Mouse (Mus musculus) sigmoid colon, adult 10 weeks (tissue): ENCODE data around the gene Aoc3. TPM values are rescaled to one million over a fixed set of nuclear protein-coding genes. Genes with fewer than 3 reads are reported as not detected.

Experiments used
- polyA plus RNA-seq: library from polyadenylated mRNA; stranded (reverse); fragments of 350-450 nt; fragmentation: Illumina TruSeq; extraction: RNeasy Lipid Tissue Mini Kit (QIAGEN cat#74804); gene quantifications from one replicate; pipeline ENCODE4 v1.2.3, GENCODE M21; 2014; ENCODE audit warnings: low read depth, low replicate concordance

Aoc3 gene
- polyA plus RNA-seq: 15.5 TPM

DNA sequence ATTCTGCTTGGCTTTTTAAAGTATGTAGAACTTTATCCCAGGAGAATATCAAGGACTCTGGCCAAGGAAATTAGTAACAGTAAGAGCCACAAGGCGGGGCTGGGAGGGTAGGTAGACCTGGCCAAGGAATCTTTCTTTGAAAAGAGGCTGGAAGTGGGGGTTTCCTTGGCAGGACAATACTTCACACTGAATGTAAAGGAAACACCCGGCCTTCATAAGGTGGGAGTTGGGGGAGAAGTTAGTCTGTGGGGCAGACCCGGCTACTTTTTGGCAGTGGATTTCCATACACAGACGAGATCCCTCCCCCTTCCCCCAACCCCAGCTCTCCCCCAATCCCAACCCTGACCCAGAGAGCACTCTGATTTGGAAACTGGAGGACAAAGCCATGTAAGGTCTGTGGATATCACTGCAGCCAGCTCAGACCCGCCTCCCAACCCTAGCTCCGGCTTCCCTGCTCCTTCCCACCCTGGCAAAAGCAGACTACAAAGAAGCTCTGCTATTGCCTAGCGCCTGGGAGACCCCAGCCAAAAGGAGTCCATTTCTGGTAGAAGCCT, at the start of gene Aoc3:
Gene Aoc3 (plus strand): TSS at position 235 of the 554 bp plus-strand sequence.

GRCm38 (mm10) chr11:101302004-101302798, 28.2 kb upstream of the Aoc3 start, which contains the start of gene Becn1:
Gene Becn1 (minus strand): TSS chr11:101302286.

DNA sequence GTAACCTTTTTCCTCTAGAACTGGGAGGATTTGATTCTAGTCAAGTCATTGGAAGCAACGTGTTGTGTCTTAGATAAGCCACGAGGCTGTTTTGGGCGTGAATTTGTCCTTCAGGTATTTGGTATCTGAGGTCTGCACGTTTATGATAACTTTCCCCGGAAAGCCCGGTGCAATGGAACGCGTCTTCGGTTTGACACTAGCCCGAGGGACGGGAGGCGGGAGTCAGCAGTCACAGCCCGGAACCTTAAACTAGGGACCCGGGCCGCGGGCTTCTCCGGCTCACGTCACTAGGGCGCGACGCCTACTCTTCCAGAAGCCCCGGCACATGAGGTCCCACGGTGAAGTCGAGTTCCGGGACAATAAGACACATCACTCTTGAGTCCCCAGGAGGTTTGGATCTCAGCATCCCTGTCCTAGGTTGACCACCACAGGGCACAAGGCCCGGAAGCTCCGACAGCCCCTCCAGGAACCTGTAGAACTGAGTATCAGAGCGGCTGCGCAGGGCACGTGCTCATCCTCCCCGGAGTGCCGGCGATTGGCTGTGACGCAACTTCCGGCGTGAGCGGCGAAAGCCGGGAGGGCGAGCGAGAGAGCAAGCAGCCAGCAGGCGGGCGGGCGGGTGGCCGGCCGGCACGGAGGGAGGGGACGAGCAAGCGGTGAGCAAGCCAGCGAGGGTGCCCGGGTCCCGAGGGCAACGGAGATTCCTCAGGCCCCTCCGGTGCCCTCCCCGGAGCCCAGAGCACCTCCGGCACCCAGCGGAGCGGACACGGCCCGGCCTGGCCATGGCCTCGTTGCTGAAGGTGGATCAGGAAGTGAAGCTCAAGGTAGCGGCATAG, 14.5 kb upstream of the Aoc3 start, which contains the start of gene Psme3:
Gene Psme3 (plus strand): TSS at position 549 of the 836 bp plus-strand sequence.

DNA sequence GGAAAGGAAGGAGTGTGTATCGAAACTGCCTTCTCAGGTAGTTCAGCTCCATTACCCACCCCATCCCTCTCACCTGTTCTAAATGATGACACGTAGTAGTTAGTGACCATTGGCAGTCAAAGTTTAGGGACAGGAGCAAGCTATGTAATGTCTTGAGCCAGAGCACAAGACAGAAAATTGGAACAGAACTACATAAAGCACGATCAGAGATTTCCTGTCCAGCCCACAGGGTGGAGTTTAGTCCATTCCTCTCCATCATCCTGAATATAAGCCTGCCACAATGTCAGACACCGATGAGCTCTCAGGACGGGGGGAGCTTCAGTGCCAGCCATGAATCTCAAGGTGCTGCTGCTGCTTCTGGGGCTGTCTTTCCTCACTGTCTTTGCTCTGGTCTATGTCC, 5.6 kb upstream of the Aoc3 start, which contains the start of gene Aoc2:
Gene Aoc2 (plus strand): TSS at position 301 of the 400 bp plus-strand sequence.

DNA sequence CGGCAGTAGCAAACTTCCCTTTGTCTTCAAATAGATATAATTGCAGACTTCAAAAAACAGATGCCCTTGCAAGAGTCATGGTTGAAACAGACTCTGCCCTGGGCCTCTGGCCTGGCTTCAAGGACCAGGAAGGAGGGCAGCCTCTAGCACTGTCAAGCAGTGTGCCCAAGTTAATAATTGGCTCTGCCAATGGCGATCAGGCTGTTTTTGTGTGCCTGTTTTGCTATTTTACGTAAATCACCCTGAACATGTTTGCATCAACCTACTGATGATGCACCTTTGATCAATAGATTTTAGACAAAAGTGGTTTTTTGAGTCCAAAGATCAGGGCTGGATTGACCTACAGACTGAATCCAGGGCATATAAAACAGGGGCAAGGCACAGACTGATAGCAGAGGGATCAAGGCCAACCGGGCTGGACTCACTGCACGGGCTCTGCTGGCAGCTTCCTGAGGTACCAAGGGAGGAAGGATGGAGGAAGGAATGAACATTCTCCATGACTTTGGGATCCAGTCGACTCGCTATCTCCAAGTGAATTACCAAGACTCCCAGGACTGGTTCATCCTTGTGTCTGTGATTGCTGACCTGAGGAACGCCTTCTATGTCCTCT, 37.0 kb downstream of the Aoc3 start, which contains the start of gene G6pc:
Gene G6pc (plus strand): TSS at position 236 of the 610 bp plus-strand sequence.

Other genes with a start within 250 kb of the Aoc3 start
- gene Coasy, start 248.0 kb upstream of the Aoc3 start, polyA plus RNA-seq: 2.2 TPM
- gene Mlx, start 243.3 kb upstream of the Aoc3 start, polyA plus RNA-seq: 98.1 TPM
- 0.88 TPM for gene Psmc3ip, start 235.2 kb upstream of the Aoc3 start, polyA plus RNA-seq
- gene Retreg3, start 210.7 kb upstream of the Aoc3 start, polyA plus RNA-seq: 54.4 TPM
- gene Tubg1, start 210.7 kb upstream of the Aoc3 start, polyA plus RNA-seq: 0.98 TPM
- gene Tubg2, start 174.7 kb upstream of the Aoc3 start, polyA plus RNA-seq: 0.25 TPM
- 0.28 TPM for gene Cntnap1, start 160.1 kb upstream of the Aoc3 start, polyA plus RNA-seq
- 1.8 TPM for gene Plekhh3, start 159.3 kb upstream of the Aoc3 start, polyA plus RNA-seq
- gene Ccr10, start 155.2 kb upstream of the Aoc3 start, polyA plus RNA-seq: not detected
- gene Ezh1, start 104.1 kb upstream of the Aoc3 start, polyA plus RNA-seq: 48.0 TPM
- gene Ramp2, start 84.6 kb upstream of the Aoc3 start, polyA plus RNA-seq: 4.3 TPM
- 81.9 TPM for gene Vps25, start 76.9 kb upstream of the Aoc3 start, polyA plus RNA-seq
- gene Wnk4, start 70.0 kb upstream of the Aoc3 start, polyA plus RNA-seq: 1.0 TPM
- 8.1 TPM for gene Cntd1, start 51.6 kb upstream of the Aoc3 start, polyA plus RNA-seq
- 9.6 TPM for gene Coa3, start 51.5 kb upstream of the Aoc3 start, polyA plus RNA-seq
- 138 TPM for gene Becn1, start 28.3 kb upstream of the Aoc3 start, polyA plus RNA-seq
- 161 TPM for gene Psme3, start 14.4 kb upstream of the Aoc3 start, polyA plus RNA-seq
- 0.38 TPM for gene Aoc2, start 5.5 kb upstream of the Aoc3 start, polyA plus RNA-seq
- gene G6pc, start 37.0 kb downstream of the Aoc3 start, polyA plus RNA-seq: not detected
- 5.4 TPM for gene Aarsd1, start 87.0 kb downstream of the Aoc3 start, polyA plus RNA-seq
- gene Gm27029, start 94.2 kb downstream of the Aoc3 start, polyA plus RNA-seq: not detected
- gene Rundc1, start 94.5 kb downstream of the Aoc3 start, polyA plus RNA-seq: 3.9 TPM
- 4.9 TPM for gene Ptges3l, start 94.7 kb downstream of the Aoc3 start, polyA plus RNA-seq
- gene Rpl27, start 111.7 kb downstream of the Aoc3 start, polyA plus RNA-seq: 57.4 TPM
- 2.3 TPM for gene Ifi35, start 117.8 kb downstream of the Aoc3 start, polyA plus RNA-seq
- 3.3 TPM for gene Rnd2, start 134.4 kb downstream of the Aoc3 start, polyA plus RNA-seq
- gene Vat1, start 135.6 kb downstream of the Aoc3 start, polyA plus RNA-seq: 1.4 TPM
- 5.3 TPM for gene Brca1, start 221.3 kb downstream of the Aoc3 start, polyA plus RNA-seq
- gene Nbr1, start 221.5 kb downstream of the Aoc3 start, polyA plus RNA-seq: 237 TPM